Mouse (Mus musculus): ENCODE results near the gene Nyap2.

The Nyap2 gene

GRCm38 (mm10) chr1:81316403-81316994 lies 239.7 kb downstream of the Nyap2 start:
- in situ Hi-C loops (cut with MboI; ENCODE audit: unreplicated experiment in 2 of 2) = loop anchor here (5.0 to 25.0 kb wide), 7 partner anchors 198 to 1746 kb away; partner anchors contain the start of genes A030005K14Rik (in 1 of the 2), Irs1 (in 1 of the 2) and Krtap28-13 (in 1 of the 2)

- in situ Hi-C loops (cut with MboI; ENCODE audit: unreplicated experiment in 2 of 2) = loop anchor here (5.0 to 25.0 kb wide), 7 partner anchors 198 to 1745 kb away; partner anchors contain the start of genes A030005K14Rik (in 1 of the 2), Irs1 (in 1 of the 2) and Krtap28-13 (in 1 of the 2)
Measured at GRCm38 (mm10) chr1:81316995-81317413, 240.3 kb downstream of the Nyap2 start.

- in situ Hi-C loops (cut with MboI; ENCODE audit: unreplicated experiment in 2 of 2) = no loop called here
Measured at GRCm38 (mm10) chr1:81387722-81388121, 311.0 kb downstream of the Nyap2 start.
